Mouse (Mus musculus): ENCODE measurements at regions not wholly inside any gene's neighbourhood (a gene's known extent, or its start where the extent isn't known, plus 50 kb on each side); places are given as distances from the start of the nearest gene placed in this dataset.

DNA sequence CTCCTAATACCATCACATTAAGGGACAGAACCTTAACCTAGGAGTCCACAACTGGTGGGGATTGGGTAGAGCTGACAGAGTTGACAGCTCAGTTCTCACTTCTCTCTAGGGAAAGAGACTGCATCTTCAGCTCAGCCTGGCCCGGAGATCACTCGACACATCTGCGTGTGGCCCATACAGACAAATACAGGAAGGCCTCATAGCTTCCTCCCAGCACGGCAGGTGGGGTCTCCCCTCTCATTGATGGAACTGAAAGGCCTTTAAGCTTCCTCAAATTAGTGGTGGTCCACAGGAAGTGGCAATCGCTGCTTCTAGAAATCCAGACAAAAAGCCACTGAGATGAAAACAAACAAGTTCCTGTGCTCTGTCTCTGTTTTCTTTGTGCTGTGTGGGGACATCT is 83.4 kb upstream of the Cxcr4 start:
- H3K9ac ChIP-seq: no peak overlapping the region
- no peaks in the 10 kb centered on the region for H3K4me1 ChIP-seq
- no peak for ATAC-seq
- peaks cover 2% of the 10 kb centered on the region; the same call in 1 of the 2 replicates for H3K27me3 ChIP-seq (replicated peaks)
- H3K4me2 ChIP-seq: no peak overlapping the region
- WGBS (ENCODE audit: insufficient replicate concordance): 11% methylated on average over 5 of the region's 5 CpGs
- H3K9me3 ChIP-seq (replicated peaks): no peaks in the 10 kb centered on the region
- no peak overlapping the region for H3K27ac ChIP-seq
- no peaks in the 10 kb centered on the region for H3K36me3 ChIP-seq
- no peak overlapping the region for H3K4me3 ChIP-seq

DNA sequence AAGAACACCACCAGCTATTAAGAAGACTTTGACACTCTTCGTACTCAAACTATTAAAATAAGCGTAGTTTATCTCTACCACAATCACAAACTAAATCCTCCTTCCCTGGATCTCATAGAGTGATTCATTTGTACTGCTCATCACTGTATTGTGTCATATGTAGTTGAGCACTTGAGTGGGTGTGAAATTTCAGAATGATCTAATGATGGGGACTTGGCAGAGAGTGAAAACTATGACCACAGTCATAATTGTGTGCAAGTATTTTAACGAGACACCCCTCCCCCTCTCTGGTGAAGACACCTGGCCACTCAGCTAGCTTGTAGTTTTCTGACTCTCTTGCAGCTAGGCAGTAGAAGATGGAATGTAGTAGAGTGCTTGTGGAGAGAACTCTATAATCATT is 80.2 kb upstream of the Cxcr4 start:
- Histone ChIP-seq H3K9me3 (replicated peaks) (no peaks in the 10 kb centered on the region), H3K27ac (no peak overlapping the region), H3K9ac (no peak overlapping the region), H3K4me2 (no peak overlapping the region), H3K27me3 (replicated peaks) (no peaks in the 10 kb centered on the region), H3K4me1 (no peaks in the 10 kb centered on the region), H3K4me3 (no peak overlapping the region), H3K36me3 (no peaks in the 10 kb centered on the region)
- ATAC-seq: no peak
- WGBS (ENCODE audit: insufficient replicate concordance): 73% methylated on average over 3 of the region's 3 CpGs

DNA sequence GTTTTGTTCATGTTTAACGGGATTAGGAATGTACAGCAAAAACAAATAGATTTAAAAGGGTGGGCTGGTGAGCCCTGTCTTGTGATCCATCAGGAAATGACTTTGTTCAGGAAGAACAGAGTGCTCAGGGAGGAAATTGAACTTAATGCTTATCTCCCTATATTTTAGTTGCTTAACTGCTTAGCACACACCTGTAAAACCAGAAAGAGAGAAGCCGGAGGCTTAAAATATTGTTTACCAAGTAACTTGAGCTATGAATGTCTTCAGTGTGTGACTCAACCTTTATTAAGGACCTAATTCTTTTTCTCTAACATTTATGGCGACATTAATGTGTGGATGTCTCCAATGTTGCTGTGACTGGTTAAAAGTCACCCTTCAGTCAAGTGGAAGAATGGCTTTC is 79.4 kb upstream of the Cxcr4 start:
- 60% methylated on average over 3 of the region's 3 CpGs for WGBS (ENCODE audit: insufficient replicate concordance)
- no peak overlapping the region for H3K4me2 ChIP-seq

DNA sequence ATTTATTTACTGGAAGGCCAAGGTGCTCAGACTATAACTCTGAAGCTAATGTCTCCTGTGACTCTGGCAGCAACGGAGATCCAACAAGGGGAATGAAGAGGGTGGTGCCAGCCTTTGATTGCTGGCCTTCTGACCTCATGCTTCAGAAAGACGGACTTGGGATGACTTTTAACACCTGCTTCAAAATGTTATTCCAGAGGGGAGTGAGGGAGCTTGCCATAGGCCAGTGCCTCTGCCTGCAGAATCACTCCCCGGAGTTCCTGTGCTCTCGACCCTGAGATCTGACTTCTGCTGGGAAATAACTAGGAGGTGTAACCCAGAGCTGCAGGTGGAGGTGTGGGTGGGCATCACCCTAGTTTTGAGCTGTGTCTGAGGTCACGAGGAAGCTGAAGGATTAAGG is 78.9 kb upstream of the Cxcr4 start:
- Histone ChIP-seq H3K27ac (no peak overlapping the region), H3K9me3 (replicated peaks) (no peaks in the 10 kb centered on the region), H3K9ac (no peak overlapping the region), H3K36me3 (no peaks in the 10 kb centered on the region), H3K4me3 (no peak overlapping the region), H3K4me2 (no peak overlapping the region), H3K27me3 (replicated peaks) (no peaks in the 10 kb centered on the region), H3K4me1 (no peaks in the 10 kb centered on the region)
- 45% methylated on average over 5 of the region's 5 CpGs for WGBS (ENCODE audit: insufficient replicate concordance)
- no peak for ATAC-seq

More for the DNA sequence above, 79.4 kb upstream of the Cxcr4 start:
- Histone ChIP-seq H3K36me3 (no peaks in the 10 kb centered on the region), H3K9ac (no peak overlapping the region), H3K27ac (no peak overlapping the region), H3K4me3 (no peak overlapping the region), H3K4me1 (no peaks in the 10 kb centered on the region), H3K9me3 (replicated peaks) (no peaks in the 10 kb centered on the region), H3K27me3 (replicated peaks) (no peaks in the 10 kb centered on the region)
- no peak for ATAC-seq

DNA sequence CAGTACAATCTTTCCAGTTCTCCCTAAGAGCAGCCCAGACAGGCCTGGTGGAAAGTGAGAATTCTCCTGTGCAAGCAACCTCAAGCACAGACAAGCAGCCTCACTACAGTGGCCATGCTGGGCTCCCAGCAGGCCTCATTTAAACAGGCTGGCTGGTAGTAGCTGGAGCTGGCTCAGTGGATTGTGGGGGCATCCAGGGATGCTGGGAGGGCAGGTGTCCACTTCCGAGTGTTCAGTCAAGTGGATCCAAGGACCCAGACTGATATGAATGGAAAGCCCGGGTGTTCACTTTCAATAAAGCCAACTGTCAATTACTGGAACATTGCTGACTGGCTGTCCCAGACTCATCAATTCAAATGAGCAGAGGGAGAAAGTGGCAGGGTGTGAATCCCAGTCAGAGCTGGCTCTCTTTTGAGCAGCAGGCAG is 77.2 kb upstream of the Cxcr4 start:
- no peak overlapping the region for H3K27ac ChIP-seq
- no peak overlapping the region for H3K9ac ChIP-seq
- H3K9me3 ChIP-seq (replicated peaks): no peaks in the 10 kb centered on the region
- no peak for ATAC-seq
- H3K36me3 ChIP-seq: no peaks in the 10 kb centered on the region
- no peaks in the 10 kb centered on the region for H3K4me1 ChIP-seq
- no peak overlapping the region for H3K4me3 ChIP-seq
- H3K4me2 ChIP-seq: no peak overlapping the region
- WGBS (ENCODE audit: insufficient replicate concordance): 71% methylated on average over 2 of the region's 2 CpGs
- no peaks in the 10 kb centered on the region for H3K27me3 ChIP-seq (replicated peaks)

DNA sequence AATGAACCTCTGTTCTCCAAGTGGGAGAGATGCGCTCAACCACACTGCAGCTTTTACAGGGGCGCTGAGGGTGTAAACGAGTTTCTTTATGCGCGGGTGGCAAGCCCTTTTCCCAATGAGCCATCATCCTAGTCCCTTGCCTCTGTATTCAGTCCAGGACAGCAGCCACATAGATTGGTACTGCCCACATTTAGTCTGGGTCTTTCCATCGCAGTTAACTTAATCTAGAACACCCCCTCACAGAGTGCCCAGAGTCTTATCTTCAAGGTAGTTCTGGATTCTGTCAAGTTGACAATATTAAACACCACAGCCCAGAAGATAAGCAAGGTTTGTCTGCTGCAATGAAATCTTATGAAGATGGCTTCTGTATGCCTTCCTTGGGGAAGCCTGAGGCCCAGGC is 76.6 kb upstream of the Cxcr4 start:
- no peak for ATAC-seq
- H3K27me3 ChIP-seq (replicated peaks): no peaks in the 10 kb centered on the region
- 75% methylated on average over 6 of the region's 6 CpGs for WGBS (ENCODE audit: insufficient replicate concordance)
- no peaks in the 10 kb centered on the region for H3K9me3 ChIP-seq (replicated peaks)
- H3K4me2 ChIP-seq: no peak overlapping the region
- no peaks in the 10 kb centered on the region for H3K4me1 ChIP-seq
- no peaks in the 10 kb centered on the region for H3K36me3 ChIP-seq
- no peak overlapping the region for H3K4me3 ChIP-seq
- no peak overlapping the region for H3K27ac ChIP-seq
- H3K9ac ChIP-seq: no peak overlapping the region

DNA sequence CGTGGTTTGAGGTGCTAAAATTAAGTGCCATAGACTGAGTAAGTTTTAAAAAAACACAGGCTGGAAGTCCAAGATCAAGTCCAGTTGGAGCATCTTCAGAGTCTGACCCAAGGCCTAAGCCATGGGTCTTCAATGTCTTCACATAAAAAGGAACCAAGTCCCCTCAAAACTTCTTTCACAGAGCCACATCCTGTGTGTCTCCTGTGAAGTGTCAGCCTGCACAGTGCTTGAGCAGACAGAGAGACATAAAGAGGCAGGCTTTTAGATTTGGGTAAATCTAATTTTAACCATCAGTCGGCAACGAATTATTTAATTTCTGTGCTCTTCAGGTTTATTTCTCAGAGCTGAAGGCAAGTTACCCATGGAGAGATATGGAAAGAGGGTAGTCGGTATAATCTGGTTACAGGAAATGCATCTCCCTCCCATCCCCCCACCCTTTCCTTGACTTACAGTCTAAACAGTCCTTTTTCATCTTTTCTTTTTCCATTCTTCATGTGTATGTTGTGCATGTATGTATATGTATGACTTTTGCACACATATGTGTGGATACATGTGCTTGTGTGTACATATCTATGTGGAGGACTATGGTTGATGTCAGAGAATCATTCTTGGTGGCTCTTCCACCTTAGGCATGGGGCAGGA is 75.1 kb upstream of the Cxcr4 start:
- Histone ChIP-seq H3K9ac (no peak overlapping the region), H3K4me3 (no peak overlapping the region), H3K9me3 (replicated peaks) (no peaks in the 10 kb centered on the region), H3K4me2 (no peak overlapping the region), H3K27ac (no peak overlapping the region), H3K36me3 (no peaks in the 10 kb centered on the region), H3K27me3 (replicated peaks) (no peaks in the 10 kb centered on the region), H3K4me1 (no peaks in the 10 kb centered on the region)
- 61% methylated on average over 4 of the region's 4 CpGs for WGBS (ENCODE audit: insufficient replicate concordance)
- no peak for ATAC-seq

DNA sequence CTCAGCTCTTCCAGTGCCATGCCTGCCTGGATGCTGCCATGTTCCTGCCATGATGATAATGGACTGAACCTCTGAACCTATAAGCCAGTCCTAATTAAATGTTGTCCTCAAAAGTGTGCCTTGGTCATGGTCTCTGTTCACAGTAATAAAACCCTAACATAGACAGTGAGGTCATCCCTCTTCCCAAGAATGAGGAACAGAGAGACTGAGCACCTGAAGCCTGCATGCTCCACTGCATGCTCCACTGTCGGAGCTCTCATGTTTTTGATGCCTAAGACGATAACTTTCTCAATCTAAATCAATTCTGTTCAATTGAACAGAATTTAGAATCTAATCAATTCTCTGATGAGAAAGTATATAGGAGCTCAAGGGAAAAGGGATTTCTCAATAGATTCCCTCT is 71.1 kb upstream of the Cxcr4 start:
- no peak overlapping the region for H3K27ac ChIP-seq
- H3K4me1 ChIP-seq: no peaks in the 10 kb centered on the region
- no peaks in the 10 kb centered on the region for H3K36me3 ChIP-seq
- no peaks in the 10 kb centered on the region for H3K27me3 ChIP-seq (replicated peaks)
- no peak overlapping the region for H3K4me2 ChIP-seq
- H3K4me3 ChIP-seq: no peak overlapping the region
- 77% methylated on average over 2 of the region's 2 CpGs for WGBS (ENCODE audit: insufficient replicate concordance)
- no peak for ATAC-seq
- no peak overlapping the region for H3K9ac ChIP-seq
- no peaks in the 10 kb centered on the region for H3K9me3 ChIP-seq (replicated peaks)

DNA sequence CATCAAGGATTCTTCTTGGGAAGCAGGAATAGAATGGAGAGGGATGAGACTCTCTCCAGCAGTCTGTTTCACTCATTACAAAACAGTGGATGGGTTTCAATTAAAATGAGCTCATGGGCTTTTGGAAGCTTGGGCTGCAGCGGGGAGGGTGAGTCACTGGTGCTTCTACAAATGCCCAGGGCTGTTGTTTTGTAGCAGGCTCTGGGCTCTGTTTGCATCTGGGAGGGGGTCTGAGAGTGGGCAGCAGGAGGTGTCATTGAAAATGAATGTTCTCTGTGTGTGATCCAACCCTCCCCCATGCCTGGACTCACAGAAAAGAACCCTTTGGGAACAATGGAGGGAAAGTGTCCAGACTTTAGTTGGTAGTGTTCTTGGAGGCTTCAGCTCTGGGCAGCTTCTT is 67.8 kb upstream of the Cxcr4 start:
- H3K4me1 ChIP-seq: no peaks in the 10 kb centered on the region
- WGBS (ENCODE audit: insufficient replicate concordance): 36% methylated on average over 1 of the region's 1 CpGs
- H3K9me3 ChIP-seq (replicated peaks): no peaks in the 10 kb centered on the region

DNA sequence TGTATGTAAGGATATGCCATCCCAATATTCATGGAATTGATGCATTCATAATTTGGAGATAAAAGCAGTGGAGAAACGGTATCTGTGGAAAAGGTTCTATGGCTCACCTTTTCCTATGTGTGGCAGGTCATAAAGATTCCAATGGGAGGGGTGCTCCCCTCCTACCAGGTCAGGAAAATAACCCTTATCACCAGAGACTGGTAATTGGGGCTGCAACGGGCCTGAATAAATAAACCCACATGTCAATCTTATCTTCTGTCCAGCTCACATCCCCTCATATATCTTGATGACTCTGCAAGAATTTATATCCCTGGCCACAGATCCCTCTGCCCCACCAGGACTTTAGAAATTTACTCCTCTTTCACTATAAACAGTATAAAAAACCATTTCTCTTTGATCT is 66.7 kb upstream of the Cxcr4 start:
- no peaks in the 10 kb centered on the region for H3K9me3 ChIP-seq (replicated peaks)
- H3K27ac ChIP-seq: no peak overlapping the region
- H3K4me3 ChIP-seq: no peak overlapping the region
- no peak overlapping the region for H3K9ac ChIP-seq
- 13% methylated on average over 2 of the region's 2 CpGs for WGBS (ENCODE audit: insufficient replicate concordance)
- H3K4me1 ChIP-seq: no peaks in the 10 kb centered on the region
- no peaks in the 10 kb centered on the region for H3K36me3 ChIP-seq
- no peak for ATAC-seq
- no peak overlapping the region for H3K4me2 ChIP-seq
- H3K27me3 ChIP-seq (replicated peaks): no peaks in the 10 kb centered on the region

More for the DNA sequence above, 67.8 kb upstream of the Cxcr4 start:
- no peak overlapping the region for H3K4me2 ChIP-seq
- H3K4me3 ChIP-seq: no peak overlapping the region
- no peaks in the 10 kb centered on the region for H3K36me3 ChIP-seq
- ATAC-seq: no peak
- H3K27ac ChIP-seq: no peak overlapping the region
- H3K9ac ChIP-seq: no peak overlapping the region
- no peaks in the 10 kb centered on the region for H3K27me3 ChIP-seq (replicated peaks)

DNA sequence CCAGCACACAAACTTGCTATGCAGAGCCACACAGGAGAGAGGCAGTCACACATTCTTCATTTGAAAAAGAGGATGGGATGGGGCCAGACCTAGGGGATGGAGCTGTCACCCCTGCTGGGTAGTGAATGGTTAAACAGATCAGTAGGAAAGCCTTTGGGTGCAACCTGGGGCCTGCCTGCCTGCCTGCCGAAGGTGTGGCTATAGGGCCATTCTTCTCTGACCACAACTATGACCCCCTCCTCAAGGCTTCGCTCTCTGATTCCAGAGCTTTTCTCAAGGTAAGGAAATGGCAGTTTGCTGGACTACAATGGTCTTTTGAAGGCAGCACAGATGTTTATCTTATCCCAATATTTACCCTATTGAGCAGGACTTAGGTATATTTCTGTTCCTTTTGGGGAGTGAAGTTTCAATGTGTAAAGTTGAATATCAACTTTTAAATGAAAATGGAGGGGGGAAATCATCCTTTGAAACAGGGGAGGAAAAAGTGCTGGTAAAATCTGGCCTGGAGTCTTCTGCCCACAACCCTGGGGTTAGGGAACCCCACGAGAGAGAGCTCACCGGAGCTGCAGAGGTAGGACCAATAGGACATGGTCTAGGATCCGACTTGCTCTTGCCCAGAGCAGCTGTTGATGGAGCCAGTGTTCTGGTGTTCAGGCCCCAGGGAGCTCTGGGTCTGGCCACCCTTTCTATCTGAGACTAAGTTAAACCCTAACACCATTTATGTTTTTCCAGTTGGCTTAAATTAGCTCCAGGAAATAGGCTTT is 62.2 kb upstream of the Cxcr4 start:
- H3K4me3 ChIP-seq: no peak overlapping the region
- ATAC-seq: no peak
- no peak overlapping the region for H3K4me2 ChIP-seq
- 46% methylated on average over 5 of the region's 5 CpGs for WGBS (ENCODE audit: insufficient replicate concordance)
- H3K36me3 ChIP-seq: no peaks in the 10 kb centered on the region
- no peaks in the 10 kb centered on the region for H3K9me3 ChIP-seq (replicated peaks)
- no peak overlapping the region for H3K27ac ChIP-seq
- H3K27me3 ChIP-seq (replicated peaks): no peaks in the 10 kb centered on the region
- H3K4me1 ChIP-seq: no peaks in the 10 kb centered on the region
- no peak overlapping the region for H3K9ac ChIP-seq

DNA sequence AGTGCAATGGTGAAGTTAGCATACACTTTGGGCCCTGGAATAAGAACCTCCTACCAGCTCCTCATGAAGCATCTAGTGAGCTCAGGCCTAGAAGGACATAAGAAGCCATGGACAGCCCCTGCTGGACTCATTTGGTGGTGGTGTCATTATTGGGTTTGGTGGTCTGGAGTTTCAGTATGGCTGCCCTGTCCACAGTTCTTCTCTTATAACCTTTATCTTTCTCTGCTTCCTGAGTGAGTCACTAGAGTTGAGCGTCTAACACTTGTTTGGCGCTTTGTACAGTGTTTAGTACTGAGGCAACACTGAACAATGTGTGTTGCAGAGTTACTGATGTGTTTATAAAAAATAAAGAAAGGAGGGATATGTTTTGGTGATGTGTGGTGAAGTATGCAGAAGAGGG is 58.5 kb upstream of the Cxcr4 start:
- no peak overlapping the region for H3K27ac ChIP-seq
- H3K4me2 ChIP-seq: no peak overlapping the region
- H3K4me3 ChIP-seq: no peak overlapping the region
- ATAC-seq: no peak
- 63% methylated on average over 2 of the region's 2 CpGs for WGBS (ENCODE audit: insufficient replicate concordance)
- H3K9me3 ChIP-seq (replicated peaks): no peaks in the 10 kb centered on the region
- no peak overlapping the region for H3K9ac ChIP-seq
- no peaks in the 10 kb centered on the region for H3K4me1 ChIP-seq
- H3K36me3 ChIP-seq: no peaks in the 10 kb centered on the region
- no peaks in the 10 kb centered on the region for H3K27me3 ChIP-seq (replicated peaks)

Data from liver, embryonic 12.5 days (tissue).